Mouse (Mus musculus) layer of hippocampus, adult 9-11 months (tissue): ENCODE data around the gene Ptpro.
"Not testable (repeated sequence)": the region's sequence is repeated elsewhere in the genome, so short reads cannot be mapped to it uniquely, and the experiment has no call there.

Source experiments
- DNase-seq: peaks from one replicate; pipeline ENCODE4 v3.0.0; 2022

Gene Ptpro

GRCm38 (mm10) chr6:137395075-137395474, 143.0 kb downstream of the Ptpro start:
- DNase-seq, result no peak

GRCm38 (mm10) chr6:137396106-137396793, 144.1 kb downstream of the Ptpro start:
- no peak for DNase-seq

- DNase-seq, result no peak
Measured at GRCm38 (mm10) chr6:137397358-137397757, 145.2 kb downstream of the Ptpro start.

GRCm38 (mm10) chr6:137404196-137404595, 152.1 kb downstream of the Ptpro start:
- DNase-seq, result no peak

DNA sequence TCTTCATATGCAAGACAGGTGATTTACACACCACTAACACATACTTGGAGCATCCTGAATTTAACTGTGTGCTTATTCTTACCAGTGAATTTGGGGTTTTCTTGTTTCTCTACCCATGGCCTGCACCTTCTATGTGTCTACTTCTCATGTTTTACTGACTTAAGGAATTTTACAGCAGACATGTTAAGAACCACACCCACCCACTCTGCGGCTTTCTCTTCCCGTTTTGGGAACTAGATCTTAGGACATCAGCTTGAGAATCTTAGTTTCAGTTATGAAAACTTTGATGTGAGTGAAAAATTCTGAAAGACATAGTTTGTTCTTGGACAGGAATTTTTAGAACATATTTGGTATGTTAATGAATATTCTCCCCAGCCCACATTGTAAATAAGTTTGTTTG, 153.6 kb downstream of the Ptpro start:
- DNase-seq, result no peak

DNA sequence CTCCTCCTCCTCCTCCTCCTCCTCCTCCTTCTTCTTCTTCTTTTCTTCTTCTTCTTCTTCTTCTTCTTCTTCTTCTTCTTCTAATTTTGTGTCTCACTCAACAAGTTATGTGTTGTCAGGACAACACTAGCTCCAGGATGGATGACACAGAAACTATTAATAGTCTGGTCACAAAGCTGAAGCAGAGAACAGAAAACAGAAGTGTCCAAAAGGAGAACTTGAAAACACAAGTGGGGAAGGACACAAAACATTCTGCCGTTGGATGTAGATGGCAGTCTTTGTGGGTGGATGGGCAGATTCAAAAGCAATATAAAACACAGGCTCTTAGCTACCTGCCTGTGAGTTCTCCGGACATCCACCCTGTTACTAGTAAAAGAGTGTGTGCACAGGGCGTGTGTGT, 158.4 kb downstream of the Ptpro start:
- peak; percentile 44 for DNase-seq

DNA sequence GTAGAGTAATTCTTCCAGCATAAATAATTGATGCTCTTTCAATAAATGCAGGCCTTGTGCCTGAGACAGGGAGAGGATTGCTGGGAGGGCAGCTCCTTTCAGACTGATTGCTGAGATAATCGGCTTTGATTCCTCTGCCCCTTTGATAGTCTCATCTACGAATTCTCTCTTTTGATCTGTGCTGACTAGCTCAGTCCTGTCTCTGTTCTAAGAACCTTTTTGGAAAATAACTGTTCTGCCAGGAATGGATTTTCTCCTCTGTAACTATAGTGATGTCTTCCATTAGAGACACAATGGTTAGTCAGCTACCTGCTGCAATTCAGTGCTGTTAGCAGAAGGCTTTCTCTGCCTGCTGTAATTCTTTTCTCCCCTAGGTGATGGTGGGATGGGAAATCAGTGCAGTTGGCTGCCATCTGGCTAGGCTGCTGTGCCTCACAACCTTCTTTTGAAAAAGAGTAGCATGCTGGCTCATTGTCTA, 159.8 kb downstream of the Ptpro start:
- peak; percentile 42 for DNase-seq

GRCm38 (mm10) chr6:137413045-137413444, 160.9 kb downstream of the Ptpro start:
- DNase-seq, result no peak

DNA sequence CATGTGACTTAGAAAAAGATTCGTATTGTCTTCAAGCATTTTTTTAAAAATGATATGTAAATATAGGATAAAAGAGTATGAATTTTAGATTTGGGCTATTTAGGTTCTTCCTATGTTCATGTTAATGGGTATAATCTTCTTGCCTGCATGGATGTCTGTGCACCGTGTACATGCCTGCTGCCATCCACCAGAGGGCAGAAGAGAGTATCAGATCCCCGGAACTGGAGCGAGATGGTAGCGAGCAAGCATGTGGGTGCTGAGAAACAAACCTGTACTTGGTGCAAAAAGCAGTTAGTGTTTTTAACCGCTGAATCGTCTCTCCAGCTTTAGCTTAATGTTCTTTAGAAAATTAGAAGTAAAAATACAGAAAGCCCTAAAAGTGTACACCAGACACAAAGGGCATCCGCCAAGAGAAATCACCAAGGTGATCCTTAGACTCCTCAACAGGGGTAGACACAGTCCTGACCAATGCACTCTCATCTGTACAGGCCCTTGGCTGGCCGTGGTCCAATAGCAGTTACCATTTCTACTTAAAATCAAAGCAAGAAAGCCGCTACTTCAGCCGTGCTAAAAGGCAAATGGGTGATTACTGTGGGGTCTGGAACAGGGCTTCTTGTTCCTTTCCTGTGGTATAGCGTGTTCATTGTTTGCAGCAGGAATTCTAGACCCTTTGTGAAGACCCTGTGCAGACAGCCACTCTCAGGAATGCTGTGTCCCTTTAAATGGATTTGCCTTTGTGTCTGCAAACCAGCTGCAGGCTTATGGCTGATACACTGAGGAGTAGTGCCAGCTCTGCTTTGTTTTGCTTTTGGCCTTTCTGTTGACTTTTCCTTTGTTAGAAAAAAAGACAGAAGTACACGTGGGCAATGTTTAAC, 162.6 kb downstream of the Ptpro start:
- DNase-seq, result no peak

DNA sequence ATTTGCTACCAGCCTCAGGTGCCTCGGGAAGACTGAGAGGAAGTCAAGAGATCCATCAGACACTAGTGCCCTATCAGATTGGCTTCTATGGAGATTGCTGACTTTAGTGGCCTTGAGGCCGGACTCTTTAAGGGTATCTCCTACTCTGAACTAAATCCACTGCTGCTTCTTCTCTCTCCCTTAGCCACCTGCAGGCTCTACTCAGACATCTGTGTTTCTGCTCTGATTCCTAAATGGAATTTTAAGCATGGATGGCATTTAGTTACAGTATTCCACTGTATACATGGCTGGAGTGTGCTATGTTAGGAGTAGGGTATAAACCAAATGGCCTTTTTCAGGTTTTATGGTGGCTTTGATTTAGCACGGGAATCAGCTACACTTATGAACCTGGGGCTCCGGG, 170.7 kb downstream of the Ptpro start:
- no peak for DNase-seq

GRCm38 (mm10) chr6:137423830-137424229, 171.7 kb downstream of the Ptpro start:
- DNase-seq, result no peak

- DNase-seq, result no peak
Measured at GRCm38 (mm10) chr6:137425500-137426432, 173.6 kb downstream of the Ptpro start.

- DNase-seq, result peak; percentile 20
Measured at GRCm38 (mm10) chr6:137433521-137434137, 181.5 kb downstream of the Ptpro start.

GRCm38 (mm10) chr6:137437486-137437885, 185.4 kb downstream of the Ptpro start:
- no peak for DNase-seq

DNA sequence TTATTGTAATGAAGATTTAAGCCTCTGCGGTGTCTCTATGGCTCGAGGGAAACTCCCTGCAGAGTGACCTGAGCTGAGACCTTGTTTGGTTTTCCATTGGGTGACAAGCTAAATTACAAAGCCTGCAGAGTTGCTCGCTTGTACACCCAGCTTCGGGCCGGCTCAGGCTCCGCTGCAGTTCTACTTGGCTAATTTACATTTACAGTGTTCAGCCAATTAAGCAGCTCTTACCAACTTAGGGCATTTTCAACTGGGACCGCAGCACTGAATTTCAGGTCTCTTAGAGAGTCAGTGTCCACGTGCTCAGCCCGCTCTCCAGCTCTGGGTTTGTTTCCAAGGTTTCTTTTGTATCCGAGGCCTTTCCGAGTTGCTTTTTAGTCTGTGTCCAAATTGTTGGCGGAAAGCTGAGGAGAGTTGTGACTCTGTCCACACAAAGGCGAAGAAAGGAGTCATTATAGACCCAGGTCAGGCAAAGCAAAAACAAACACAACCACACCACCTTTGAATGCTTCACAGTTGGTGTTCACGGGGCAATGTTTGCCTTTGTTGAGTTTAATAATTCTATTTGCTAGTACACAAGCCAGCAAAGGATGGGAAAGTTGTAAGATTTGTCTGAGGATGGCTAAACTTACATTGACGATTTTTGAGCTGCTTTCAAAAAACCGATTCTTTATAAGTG, 185.9 kb downstream of the Ptpro start:
- peak; percentile 34 for DNase-seq

- peak; percentile 20 for DNase-seq
Measured at GRCm38 (mm10) chr6:137440559-137441486, 188.7 kb downstream of the Ptpro start.

DNA sequence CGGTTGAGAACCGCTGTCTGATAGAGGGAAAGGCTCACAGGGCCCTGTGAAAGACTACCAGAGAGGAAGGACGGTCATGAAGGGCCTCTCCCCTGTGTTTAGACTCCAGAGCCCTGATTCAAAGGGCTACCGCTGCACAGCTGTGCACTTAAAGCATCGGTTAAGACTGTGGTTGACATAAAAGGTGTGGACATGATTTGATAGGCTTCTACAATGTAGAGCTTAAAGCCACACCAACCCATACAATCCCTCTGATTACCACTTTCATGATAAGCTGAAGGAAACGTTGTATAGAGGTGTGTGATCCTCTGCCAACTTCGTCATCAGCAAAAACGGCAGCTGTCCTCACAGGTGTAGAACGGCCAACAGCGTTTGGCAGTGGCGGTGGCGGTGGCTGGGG, 191.0 kb downstream of the Ptpro start:
- DNase-seq, result no peak

DNA sequence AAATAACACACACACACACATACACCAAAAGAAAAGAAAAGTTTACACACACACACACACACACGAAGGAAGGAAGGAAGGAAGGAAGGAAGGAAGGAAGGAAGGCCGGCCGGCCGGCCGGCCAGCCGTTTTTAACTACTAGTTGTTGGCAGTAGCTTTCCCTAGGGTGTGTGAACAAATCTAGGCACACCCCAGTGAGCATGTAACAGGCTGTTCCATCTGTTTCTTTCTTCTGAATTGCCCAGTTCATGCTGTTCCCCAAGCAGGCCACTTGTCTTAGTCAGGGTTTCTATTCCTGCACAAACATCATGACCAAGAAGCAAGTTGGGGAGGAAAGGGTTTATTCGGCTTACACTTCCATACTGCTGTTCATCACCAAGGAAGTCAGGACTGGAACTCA, 194.0 kb downstream of the Ptpro start:
- not testable (repeated sequence) for DNase-seq

DNA sequence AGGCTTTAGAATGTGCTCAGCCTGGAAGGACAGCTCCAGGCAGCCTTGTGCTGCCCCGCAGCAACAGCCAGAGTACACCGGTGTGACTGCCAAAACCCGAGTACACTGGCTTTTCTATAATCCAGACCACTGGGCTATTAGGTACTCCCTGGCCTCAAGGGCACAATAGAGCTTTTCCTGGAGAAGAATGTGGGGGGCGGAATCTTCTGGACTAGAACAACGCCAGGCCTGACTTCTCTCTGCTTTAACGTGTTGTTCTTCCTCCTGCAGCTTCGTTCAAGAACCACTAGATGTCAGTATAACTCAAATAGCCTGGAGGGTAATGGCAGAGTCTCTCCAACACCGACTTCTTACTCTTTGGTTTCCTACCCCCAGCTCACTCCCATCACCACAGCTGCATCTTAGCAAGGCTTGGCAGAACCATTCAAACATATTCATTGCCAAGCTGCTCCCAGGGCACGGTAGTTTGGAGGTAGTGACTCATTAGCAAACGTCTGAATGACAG, 203.5 kb downstream of the Ptpro start:
- DNase-seq, result peak; percentile 27

- no peak for DNase-seq
Measured at GRCm38 (mm10) chr6:137456064-137456463, 203.9 kb downstream of the Ptpro start.
